Mouse (Mus musculus) T-helper 2 cell (primary cell): ENCODE data around the gene Rhox4e.
"Not testable (repeated sequence)": the region's sequence is repeated elsewhere in the genome, so short reads cannot be mapped to it uniquely, and the experiment has no call there.

Experiments used
- in situ Hi-C: fragments of 300-600 bp; cut with MboI, MseI; formaldehyde crosslinking; loops from one replicate; pipeline ENCODE4 v1.15.1; 2025; ENCODE audit warnings: high pct_unique_total_duplicates

Gene Rhox4e

GRCm38 (mm10) chrX:37557112-37557511 lies at the start of gene Rhox4e:
Rhox4e (plus strand) TSS chrX:37557412.
- in situ Hi-C loops = not testable (repeated sequence)

DNA sequence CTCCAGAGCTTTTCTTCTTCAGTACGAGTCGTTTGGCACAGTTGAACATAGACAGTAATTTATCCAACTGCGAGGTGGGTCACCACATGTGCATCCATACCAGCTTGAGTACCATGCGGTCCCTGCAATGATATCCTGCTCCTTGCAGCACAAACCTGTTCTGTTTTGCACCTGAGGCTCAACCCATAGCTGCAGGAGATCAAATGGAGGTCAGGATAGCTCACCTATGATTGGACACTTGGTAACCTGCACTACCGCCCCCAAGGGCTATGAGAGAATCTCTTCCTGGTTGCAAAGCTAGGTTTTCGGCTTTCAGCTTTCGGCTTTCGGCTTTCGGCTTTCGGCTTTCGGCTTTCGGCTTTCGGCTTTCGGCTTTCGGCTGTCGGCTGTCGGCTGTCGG lies 43.2 kb upstream of the Rhox4e start, which contains the start of gene Rhox4d:
Gene Rhox4d, plus strand, starts transcription at position 301 of the 400 bp plus-strand sequence.
- in situ Hi-C loops = not testable (repeated sequence)

- in situ Hi-C loops = not testable (repeated sequence)
These were observed 27.1 kb upstream of the Rhox4e start, which contains the start of gene Rhox2e for GRCm38 (mm10) chrX:37530152-37530551. Rhox2e (plus strand) TSS chrX:37530452.

DNA sequence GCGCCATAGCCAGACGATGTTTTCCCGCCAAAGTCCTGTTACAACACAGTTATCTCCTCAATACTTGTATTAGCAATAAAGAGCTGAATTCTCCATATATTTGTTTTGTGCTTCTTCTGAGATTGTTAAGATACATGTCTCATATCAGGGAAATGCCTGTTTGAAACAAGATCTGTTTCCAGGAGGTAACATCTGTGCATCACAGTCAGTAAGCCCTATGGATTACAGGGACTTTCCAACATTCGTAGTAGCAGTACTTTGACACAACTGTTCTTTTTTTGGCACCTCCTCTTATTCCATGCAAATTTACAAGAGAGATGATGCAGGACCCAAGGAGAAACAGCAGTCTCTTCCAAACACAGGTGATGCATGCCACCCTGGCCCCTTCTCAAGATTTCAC lies 15.5 kb upstream of the Rhox4e start, which contains the start of gene Rhox3e:
Gene Rhox3e, plus strand, starts transcription at position 301 of the 400 bp plus-strand sequence.
- in situ Hi-C loops = loop anchor here (5.0 kb wide), 1 partner anchor 289 kb away; no protein-coding TSS in a partner anchor

- in situ Hi-C loops = loop anchor here (5.0 kb wide), 1 partner anchor 119 kb away; the partner anchor contains the start of gene Rhox2c
These were observed 13.9 kb downstream of the Rhox4e start, which contains the start of gene Rhox2f for GRCm38 (mm10) chrX:37571105-37571504. Rhox2f (plus strand) TSS chrX:37571405.

- in situ Hi-C loops = loop anchor here (5.0 kb wide), 1 partner anchor 120 kb away; the partner anchor contains the start of gene Rhox2c
These were observed 15.4 kb downstream of the Rhox4e start for GRCm38 (mm10) chrX:37572638-37573037.

GRCm38 (mm10) chrX:37580692-37581091 lies 23.5 kb downstream of the Rhox4e start, which contains the start of gene Rhox3f:
Rhox3f (plus strand) TSS chrX:37580992.
- in situ Hi-C loops = not testable (repeated sequence)

GRCm38 (mm10) chrX:37607604-37608003 lies 50.4 kb downstream of the Rhox4e start, which contains the start of gene Rhox4f:
Rhox4f (minus strand) TSS chrX:37607704.
- in situ Hi-C loops = not testable (repeated sequence)
